Mouse (Mus musculus) CH12F3 (cell line): ENCODE measurements around the gene Col24a1.

Source experiments
- in situ Hi-C: fragments of 300-500 bp; cut with MboI; formaldehyde crosslinking; loops from 2 replicates; pipeline ENCODE4 v1.14.3; 2020; ENCODE audit warnings: low sequenced_read_pairs

Gene Col24a1

DNA sequence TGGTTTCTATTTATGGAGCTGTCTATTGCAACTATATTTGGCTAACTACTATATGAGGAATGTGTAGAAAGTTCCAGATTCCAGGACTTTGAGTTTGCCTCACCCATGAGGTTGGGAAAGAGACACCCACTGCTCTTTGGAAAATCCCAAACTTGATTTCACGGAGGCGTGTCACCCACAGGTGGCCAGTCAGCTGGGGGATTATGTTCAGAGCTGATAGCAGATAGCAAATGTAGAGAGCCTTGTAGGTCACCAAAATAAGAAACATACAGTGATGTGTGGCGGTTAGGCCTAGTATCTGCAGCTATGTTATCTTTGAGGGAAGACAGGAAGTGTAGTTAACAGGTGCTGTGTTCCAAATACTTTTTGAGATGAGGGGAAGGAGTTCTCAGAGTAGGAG lies 56.4 kb downstream of the Col24a1 start:
- in situ Hi-C loops, result no loop called here

DNA sequence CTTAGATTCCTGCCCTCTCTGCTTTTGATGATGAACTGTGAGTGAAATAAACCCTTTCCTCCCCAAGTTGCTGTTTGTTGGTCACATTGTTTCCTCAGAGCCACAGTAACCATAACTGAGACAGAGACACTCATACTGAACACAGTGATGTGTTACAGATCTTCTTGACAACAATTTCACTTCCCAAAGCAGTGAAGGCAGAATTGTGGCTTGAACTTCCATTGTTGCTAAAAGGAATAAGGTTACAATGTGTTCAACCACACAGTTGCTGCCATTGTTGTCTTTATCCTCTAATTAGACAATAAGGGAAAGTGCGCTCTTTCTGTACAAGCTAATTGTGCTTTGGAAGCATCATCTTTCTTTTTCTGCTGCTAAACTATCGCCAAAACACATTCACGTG lies 61.7 kb downstream of the Col24a1 start:
- in situ Hi-C loops, result no loop called here

GRCm38 (mm10) chr3:145356865-145357487 lies 64.7 kb downstream of the Col24a1 start:
- in situ Hi-C loops, result no loop called here

DNA sequence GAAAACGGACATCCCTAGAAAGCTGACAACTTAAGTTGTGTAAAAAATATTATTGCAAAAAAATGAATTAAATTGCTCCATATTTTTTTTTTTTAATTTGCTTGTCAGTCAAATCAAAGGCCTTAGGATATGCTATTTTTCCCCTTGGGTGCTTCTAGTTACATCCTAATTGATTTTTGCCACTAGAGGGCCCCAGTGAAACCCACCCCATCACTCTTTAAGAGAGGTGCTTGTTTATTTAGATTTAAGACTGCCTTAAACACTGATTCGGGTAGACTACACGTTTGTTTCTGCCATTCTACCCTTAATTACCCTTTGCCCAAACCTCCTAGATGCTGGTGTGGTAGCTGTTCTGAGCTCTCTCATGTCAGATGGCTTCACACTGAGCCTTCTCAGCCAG lies 73.0 kb downstream of the Col24a1 start:
- in situ Hi-C loops, result no loop called here

GRCm38 (mm10) chr3:145367176-145367717 lies 75.0 kb downstream of the Col24a1 start:
- in situ Hi-C loops, result no loop called here

DNA sequence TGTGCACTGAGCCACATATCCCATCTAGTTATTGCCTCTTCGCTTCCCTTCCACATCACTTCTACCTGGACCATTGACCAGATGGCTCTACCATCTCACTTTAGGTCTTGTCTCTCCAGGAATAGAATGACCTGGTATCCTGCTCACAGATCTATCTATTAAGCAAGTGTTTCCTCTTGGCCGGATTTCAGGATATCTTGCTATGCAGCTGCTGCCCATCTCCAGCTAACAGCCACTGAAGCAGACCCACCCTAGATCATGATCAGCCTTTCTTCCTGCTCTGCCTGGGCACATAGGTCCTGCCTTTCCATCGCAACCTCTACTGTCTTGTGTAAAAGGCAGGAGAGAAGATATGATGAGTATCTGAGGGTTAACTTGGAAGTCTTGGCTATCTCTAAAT lies 84.0 kb downstream of the Col24a1 start:
- in situ Hi-C loops, result no loop called here

GRCm38 (mm10) chr3:145383095-145383494 lies 90.8 kb downstream of the Col24a1 start:
- in situ Hi-C loops, result no loop called here

DNA sequence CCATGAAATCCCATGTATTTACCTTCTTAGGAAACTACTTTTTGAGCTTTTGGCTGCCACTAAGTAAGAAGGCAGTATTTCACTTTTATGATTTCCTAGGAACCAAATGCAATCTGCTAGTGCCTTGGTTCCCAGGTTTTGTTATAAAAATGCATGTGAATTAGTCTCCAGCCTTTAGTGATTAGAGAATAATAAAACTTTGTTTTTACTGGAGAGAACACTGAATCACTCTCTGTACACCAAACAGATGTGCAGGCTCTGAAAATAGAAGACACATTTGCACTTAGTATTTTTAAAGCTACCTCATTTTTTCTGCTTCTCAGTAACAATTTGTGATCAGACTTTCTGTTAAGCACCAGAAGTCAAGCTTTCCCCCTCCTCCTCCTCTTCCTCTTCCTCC lies 94.2 kb downstream of the Col24a1 start:
- in situ Hi-C loops, result no loop called here

DNA sequence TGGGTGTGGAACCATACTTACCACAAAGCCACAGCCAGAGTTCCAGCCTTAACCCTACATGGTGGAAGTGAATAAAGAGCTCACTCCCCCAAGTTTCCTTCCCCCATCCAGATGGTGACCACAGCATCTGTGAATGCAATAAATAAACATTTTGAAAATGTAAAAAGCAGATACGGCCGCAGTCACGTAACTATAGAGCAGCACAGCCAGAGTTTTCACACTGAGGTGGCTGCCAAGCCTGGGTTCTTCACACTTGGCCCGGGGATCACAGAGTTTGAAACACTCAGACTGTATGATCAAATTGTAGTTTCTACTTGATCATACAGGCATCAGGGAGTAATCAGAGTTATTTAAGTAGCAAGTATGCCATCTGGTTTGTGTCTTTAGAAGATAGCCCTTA lies 98.4 kb downstream of the Col24a1 start:
- in situ Hi-C loops, result no loop called here

GRCm38 (mm10) chr3:145391986-145392659 lies 99.9 kb downstream of the Col24a1 start:
- in situ Hi-C loops, result no loop called here

DNA sequence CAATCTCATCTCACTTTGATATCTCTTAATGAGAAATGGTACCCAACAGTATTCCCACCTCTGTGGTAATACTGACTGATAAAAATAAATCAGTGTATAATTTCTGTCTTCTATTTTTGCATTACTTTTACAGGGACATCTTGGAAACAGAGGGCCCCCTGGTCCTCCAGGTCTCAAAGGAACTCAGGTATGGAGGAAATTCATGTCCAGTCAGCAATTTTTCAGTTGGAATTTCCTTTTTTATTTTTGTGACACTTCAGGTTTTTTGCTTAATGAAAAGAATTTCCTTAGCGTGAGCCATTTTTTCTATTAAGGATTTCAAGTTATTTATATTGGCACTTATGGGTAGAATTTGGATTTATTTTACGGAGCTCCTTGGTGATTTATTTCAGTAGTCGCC lies 106.9 kb downstream of the Col24a1 start:
- in situ Hi-C loops, result no loop called here

GRCm38 (mm10) chr3:145402257-145402656 lies 110.0 kb downstream of the Col24a1 start:
- in situ Hi-C loops, result loop anchor here (25.0 kb wide), 1 partner anchor 485 kb away; no protein-coding TSS in a partner anchor

DNA sequence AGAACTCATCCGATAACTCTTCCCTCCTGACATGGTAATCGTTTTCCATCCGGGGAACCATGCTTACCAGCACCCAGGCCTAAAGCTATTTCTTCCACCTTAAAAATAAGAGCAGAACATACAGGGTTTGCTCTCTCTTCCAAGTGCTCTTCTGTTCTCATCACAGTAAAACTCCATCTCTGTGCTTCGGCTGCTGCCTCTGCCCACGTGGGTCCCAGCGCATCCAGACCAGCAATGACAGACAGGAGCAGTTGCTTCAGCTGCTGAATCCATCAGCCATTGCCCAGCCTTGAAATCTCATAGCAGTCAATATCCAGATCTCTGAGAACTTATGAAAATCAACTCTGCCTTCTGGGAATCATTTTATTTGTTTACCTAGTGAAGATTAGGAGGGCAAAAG lies 110.7 kb downstream of the Col24a1 start:
- in situ Hi-C loops, result loop anchor here (25.0 kb wide), 1 partner anchor 484 kb away; no protein-coding TSS in a partner anchor

DNA sequence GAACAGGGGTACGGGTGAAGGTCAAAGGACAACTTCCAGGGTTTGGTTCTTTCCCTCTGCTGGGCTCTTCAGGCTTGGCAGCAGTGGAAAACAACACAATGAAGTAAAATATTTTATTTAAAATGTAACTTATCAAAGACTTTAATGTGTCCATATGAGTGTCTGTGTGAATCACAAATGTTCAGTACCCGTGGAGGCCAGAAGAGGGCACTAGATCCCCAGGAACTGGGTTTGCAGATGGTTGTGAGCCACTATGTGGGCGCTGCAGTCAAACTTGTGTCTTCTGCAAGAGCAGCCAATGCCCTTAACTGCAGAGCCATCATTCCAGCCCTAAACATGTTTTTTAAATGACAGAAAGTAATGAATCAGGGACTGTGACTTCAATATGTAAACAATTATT lies 115.8 kb downstream of the Col24a1 start:
- in situ Hi-C loops, result loop anchor here (25.0 kb wide), 1 partner anchor 479 kb away; no protein-coding TSS in a partner anchor

GRCm38 (mm10) chr3:145412137-145412536 lies 119.9 kb downstream of the Col24a1 start:
- in situ Hi-C loops, result loop anchor here (25.0 kb wide), 1 partner anchor 475 kb away; no protein-coding TSS in a partner anchor

DNA sequence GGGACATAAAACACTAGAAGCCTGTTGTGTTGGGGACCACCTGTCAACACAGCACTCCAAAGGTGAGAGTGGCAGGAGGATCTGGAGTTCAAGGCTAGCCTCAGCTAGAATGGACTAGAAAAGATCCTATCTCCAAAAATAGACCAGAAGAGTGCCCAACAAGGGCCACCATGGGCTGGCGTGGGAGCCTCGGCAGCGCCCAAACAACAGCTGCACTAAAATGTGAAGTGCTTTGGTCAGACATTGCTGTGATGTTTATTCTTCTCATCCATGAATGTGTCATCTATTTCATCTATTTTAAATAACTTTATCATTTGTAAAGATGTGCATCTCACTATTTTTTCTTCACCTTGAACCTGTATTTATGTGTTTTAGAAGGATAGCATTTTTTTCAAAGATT lies 122.1 kb downstream of the Col24a1 start:
- in situ Hi-C loops, result loop anchor here (25.0 kb wide), 1 partner anchor 473 kb away; no protein-coding TSS in a partner anchor

- in situ Hi-C loops, result loop anchor here (25.0 kb wide), 1 partner anchor 469 kb away; no protein-coding TSS in a partner anchor
Observed at GRCm38 (mm10) chr3:145417809-145418208, 125.5 kb downstream of the Col24a1 start.

DNA sequence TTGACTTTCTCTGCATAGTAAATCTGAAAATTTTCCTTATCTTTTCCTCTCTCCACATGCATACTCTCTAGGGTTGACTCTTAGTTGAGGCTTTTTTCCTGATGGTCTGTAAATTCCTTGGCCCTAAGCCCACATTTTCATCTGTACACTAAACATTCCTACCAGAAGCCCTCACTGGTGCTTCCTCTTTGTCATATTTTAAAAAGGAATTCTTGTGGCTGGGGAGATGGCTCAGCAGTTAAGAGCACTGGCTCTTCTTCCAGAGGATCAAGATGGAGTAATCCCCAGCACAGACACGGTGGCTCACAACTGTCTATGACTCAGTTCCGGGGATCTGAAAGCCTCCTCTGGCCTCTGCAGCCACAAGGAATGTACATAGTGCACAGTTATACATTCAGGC lies 128.1 kb downstream of the Col24a1 start:
- in situ Hi-C loops, result loop anchor here (25.0 kb wide), 1 partner anchor 467 kb away; no protein-coding TSS in a partner anchor

- in situ Hi-C loops, result loop anchor here (25.0 kb wide), 1 partner anchor 465 kb away; no protein-coding TSS in a partner anchor
Observed at GRCm38 (mm10) chr3:145422044-145422443, 129.8 kb downstream of the Col24a1 start.

DNA sequence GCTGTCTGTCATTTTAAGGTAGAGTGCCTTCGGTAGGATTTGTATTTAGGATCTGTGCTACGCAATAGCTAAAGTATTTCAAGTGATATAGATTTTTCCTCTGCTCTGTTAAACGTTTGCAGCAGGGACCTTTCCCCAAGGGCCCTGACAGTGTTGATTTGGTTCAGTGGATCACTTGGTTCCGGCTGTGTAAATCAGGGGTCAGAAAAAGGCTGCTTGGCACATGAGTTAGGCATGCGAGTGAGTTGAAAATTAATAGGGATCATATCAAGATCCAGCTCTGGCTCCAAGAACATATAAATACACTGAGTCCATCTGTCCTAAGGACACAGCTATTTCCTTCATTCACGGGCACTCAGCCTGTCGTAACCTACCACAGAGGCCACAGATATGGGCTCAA lies 146.1 kb downstream of the Col24a1 start:
- in situ Hi-C loops, result no loop called here

DNA sequence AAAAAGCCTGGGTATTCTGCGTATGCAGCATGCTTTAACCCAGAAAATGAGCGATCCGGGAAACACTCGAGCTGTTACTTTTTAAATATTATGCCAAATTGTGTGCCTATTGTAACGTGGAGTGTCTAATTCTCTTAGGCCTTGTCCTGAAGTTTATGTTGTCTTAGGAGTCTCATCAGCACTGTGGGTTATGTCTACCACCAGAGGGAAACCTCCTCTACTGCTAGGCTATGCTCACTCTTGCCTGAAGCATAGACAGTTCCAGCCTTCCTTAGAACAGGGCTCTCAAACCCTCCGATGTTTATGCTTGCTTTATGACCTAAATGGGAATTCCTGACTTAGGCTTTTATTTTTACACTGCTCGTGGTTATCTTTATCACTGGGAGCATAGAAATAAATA lies 146.8 kb downstream of the Col24a1 start:
- in situ Hi-C loops, result no loop called here

DNA sequence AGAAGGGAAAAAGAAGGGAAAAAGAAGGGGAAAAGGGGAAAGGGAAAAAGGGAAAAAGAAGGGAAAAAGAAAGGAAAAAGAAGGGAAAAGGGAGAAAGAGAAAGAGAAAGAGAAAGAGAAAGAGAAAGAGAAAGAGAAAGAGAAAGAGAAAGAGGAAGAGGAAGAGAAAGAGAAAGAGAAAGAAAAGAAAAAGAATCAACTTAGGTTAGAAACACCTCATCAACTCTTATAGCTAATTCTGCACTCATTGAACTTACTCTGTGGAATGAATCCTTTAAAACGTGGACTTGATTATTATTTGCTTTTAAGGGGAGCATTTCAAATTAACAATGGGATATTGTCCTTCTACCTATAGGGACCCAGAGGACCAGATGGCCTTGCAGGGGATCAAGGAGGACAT lies 148.7 kb downstream of the Col24a1 start:
- in situ Hi-C loops, result no loop called here
